Mouse (Mus musculus) liver, embryonic 11.5 days (tissue): ENCODE data around the gene Lypd4. TPM values are rescaled to one million over a fixed set of nuclear protein-coding genes. Genes with fewer than 3 reads are reported as not detected.
"Not testable (repeated sequence)": the region's sequence is repeated elsewhere in the genome, so short reads cannot be mapped to it uniquely, and the experiment has no call there.

Experiments used
- ATAC-seq: fragments of 200-750 bp; cut with Nextera tagmentation; replicated peaks from 2 replicates; pipeline ENCODE4 v1.8.0; 2017; ENCODE audit warnings: moderate number of reproducible peaks, mild to moderate bottlenecking, moderate TSS enrichment, moderate library complexity; ENCODE audit not compliant: low FRiP score
- DNase-seq: peaks from one replicate; pipeline ENCODE4 v3.0.0-alpha.2; 2017; ENCODE audit warnings: low spot score
- H3K27ac ChIP-seq: fragments of 300-500 bp; sonication (generic); 2 replicates; pipeline ENCODE4 v1.5.1; 2014; ENCODE audit warnings: mild to moderate bottlenecking, low read depth, low read length, control low read depth
- H3K27me3 ChIP-seq: fragments of 300-500 bp; sonication (generic); replicated peaks from 2 replicates; pipeline ENCODE4 v1.6.1; 2014; ENCODE audit warnings: low read length, mixed read lengths; ENCODE audit not compliant: control insufficient read depth, insufficient read depth
- H3K36me3 ChIP-seq: fragments of 300-500 bp; sonication (generic); 2 replicates; pipeline ENCODE4 v1.6.1; 2014; ENCODE audit warnings: mild to moderate bottlenecking, low read length, moderate library complexity, mixed read lengths; ENCODE audit not compliant: control insufficient read depth, insufficient read depth
- H3K4me1 ChIP-seq: fragments of 300-500 bp; sonication (generic); replicated peaks from 2 replicates; pipeline ENCODE4 v1.6.1; 2014; ENCODE audit warnings: low read length, mixed read lengths; ENCODE audit not compliant: control insufficient read depth, insufficient read depth
- H3K4me2 ChIP-seq: fragments of 300-500 bp; sonication (generic); 2 replicates; pipeline ENCODE4 v1.6.1; 2014; ENCODE audit warnings: mild to moderate bottlenecking, control low read depth, moderate library complexity
- H3K4me3 ChIP-seq: fragments of 300-500 bp; sonication (generic); 2 replicates; pipeline ENCODE4 v1.5.1; 2014; ENCODE audit warnings: low read depth, low read length, control low read depth
- H3K9ac ChIP-seq: fragments of 300-500 bp; sonication (generic); 2 replicates; pipeline ENCODE4 v1.6.1; 2014; ENCODE audit warnings: low read depth, low read length, control low read depth
- H3K9me3 ChIP-seq: fragments of 300-500 bp; sonication (generic); 2 replicates; pipeline ENCODE4 v1.6.1; 2016; ENCODE audit warnings: low read length, inconsistent platforms, mixed read lengths; ENCODE audit not compliant: control insufficient read depth
- WGBS: fragments of 180-500 bp; shearing (Covaris S2); extraction: QIAGEN DNeasy Blood & Tissue Kit; methylation state at CpG from one replicate; pipeline ENCODE4 v1.1.7; 2014; 5-methylcytosine and 5-hydroxymethylcytosine counted together
- polyA plus RNA-seq: library from polyadenylated mRNA; unstranded; fragments of >200 nt; fragmentation: Nextera tagmentation; extraction: Ambion mirVana; gene quantifications from 2 replicates; pipeline ENCODE4 v1.2.1, GENCODE M21; 2014

Lypd4 gene
- polyA plus RNA-seq, 1 experiment from 2014 or later = not detected

GRCm38 (mm10) chr7:24846576-24846975 lies 23.2 kb downstream of the Lypd4 start:
- H3K4me3 ChIP-seq, H3K9me3 ChIP-seq, H3K36me3 ChIP-seq, H3K27me3 ChIP-seq, H3K4me2 ChIP-seq, H3K9ac ChIP-seq, ATAC-seq, DNase-seq: not testable (repeated sequence)
- Histone ChIP-seq H3K27ac (peak overlapping the region; percentile 21; the same call in 1 of the 2 replicates), H3K4me1 (peaks cover 22% of the 10 kb centered on the region)
- 29% methylated on average over 2 of the region's 2 CpGs for WGBS

GRCm38 (mm10) chr7:24845713-24846112 lies 24.0 kb downstream of the Lypd4 start:
- DNase-seq (peak; percentile 68), ATAC-seq (peak; percentile 82)
- Histone ChIP-seq H3K4me1 (peaks cover 17% of the 10 kb centered on the region), H3K36me3 (no peaks in the 10 kb centered on the region), H3K4me3 (no peak overlapping the region), H3K9ac (no peak overlapping the region), H3K27me3 (no peaks in the 10 kb centered on the region), H3K27ac (no peak overlapping the region), H3K9me3 (no peaks in the 10 kb centered on the region), H3K4me2 (no peak overlapping the region)
- WGBS = 1% methylated on average over 6 of the region's 6 CpGs

- no peak overlapping the region for H3K9ac ChIP-seq
- no peak overlapping the region for H3K27ac ChIP-seq
- no peaks in the 10 kb centered on the region for H3K36me3 ChIP-seq
- H3K27me3 ChIP-seq = no peaks in the 10 kb centered on the region
- H3K4me3 ChIP-seq = no peak overlapping the region
- DNase-seq = no peak
- H3K4me2 ChIP-seq = no peak overlapping the region
- ATAC-seq = no peak
- no peaks in the 10 kb centered on the region for H3K9me3 ChIP-seq
- WGBS = 76% methylated on average over 9 of the region's 9 CpGs
- H3K4me1 ChIP-seq = peaks cover 14% of the 10 kb centered on the region
These were observed 24.6 kb downstream of the Lypd4 start for GRCm38 (mm10) chr7:24845181-24845580.

- Histone ChIP-seq H3K27ac (no peak overlapping the region), H3K9me3 (no peaks in the 10 kb centered on the region), H3K9ac (no peak overlapping the region), H3K4me2 (no peak overlapping the region), H3K4me3 (no peak overlapping the region), H3K27me3 (no peaks in the 10 kb centered on the region), H3K36me3 (no peaks in the 10 kb centered on the region), H3K4me1 (peaks cover 12% of the 10 kb centered on the region)
- ATAC-seq (no peak), DNase-seq (no peak)
- WGBS = 43% methylated on average over 5 of the region's 5 CpGs
These were observed 25.6 kb downstream of the Lypd4 start for GRCm38 (mm10) chr7:24844144-24844543.

GRCm38 (mm10) chr7:24841009-24841408 lies 28.7 kb downstream of the Lypd4 start:
- 70% methylated on average over 4 of the region's 4 CpGs for WGBS
- Histone ChIP-seq H3K4me2 (no peak overlapping the region), H3K9ac (no peak overlapping the region), H3K4me1 (peaks cover 3% of the 10 kb centered on the region), H3K27ac (no peak overlapping the region), H3K36me3 (no peaks in the 10 kb centered on the region), H3K27me3 (no peaks in the 10 kb centered on the region), H3K9me3 (no peaks in the 10 kb centered on the region), H3K4me3 (no peak overlapping the region)
- no peak for ATAC-seq
- no peak for DNase-seq

- Histone ChIP-seq H3K9ac (no peak overlapping the region), H3K4me1 (no peaks in the 10 kb centered on the region), H3K27me3 (no peaks in the 10 kb centered on the region), H3K36me3 (no peaks in the 10 kb centered on the region), H3K27ac (no peak overlapping the region), H3K4me3 (no peak overlapping the region), H3K4me2 (no peak overlapping the region), H3K9me3 (no peaks in the 10 kb centered on the region)
- DNase-seq (no peak), ATAC-seq (no peak)
- WGBS = 69% methylated on average over 3 of the region's 3 CpGs
These were observed 29.4 kb downstream of the Lypd4 start for GRCm38 (mm10) chr7:24840331-24840730.

- DNase-seq (no peak), ATAC-seq (no peak)
- Histone ChIP-seq H3K4me3 (no peak overlapping the region), H3K27ac (no peak overlapping the region), H3K36me3 (no peaks in the 10 kb centered on the region), H3K9me3 (no peaks in the 10 kb centered on the region), H3K4me2 (no peak overlapping the region), H3K27me3 (no peaks in the 10 kb centered on the region), H3K4me1 (no peaks in the 10 kb centered on the region), H3K9ac (no peak overlapping the region)
- 53% methylated on average over 8 of the region's 8 CpGs for WGBS
These were observed 30.3 kb downstream of the Lypd4 start for GRCm38 (mm10) chr7:24839410-24839808.

GRCm38 (mm10) chr7:24838732-24839409 lies 30.9 kb downstream of the Lypd4 start:
- DNase-seq, H3K4me1 ChIP-seq, H3K4me3 ChIP-seq, H3K4me2 ChIP-seq, ATAC-seq, H3K9me3 ChIP-seq, H3K27me3 ChIP-seq, H3K27ac ChIP-seq, H3K36me3 ChIP-seq, H3K9ac ChIP-seq: not testable (repeated sequence)
- WGBS = 63% methylated on average over 11 of the region's 13 CpGs

GRCm38 (mm10) chr7:24827181-24827580 lies 42.6 kb downstream of the Lypd4 start:
- no peak for DNase-seq
- no peaks in the 10 kb centered on the region for H3K4me1 ChIP-seq
- H3K9me3 ChIP-seq = no peaks in the 10 kb centered on the region
- H3K36me3 ChIP-seq = no peaks in the 10 kb centered on the region
- H3K9ac ChIP-seq = no peak overlapping the region
- no peak overlapping the region for H3K4me2 ChIP-seq
- 84% methylated on average over 4 of the region's 4 CpGs for WGBS
- H3K4me3 ChIP-seq = no peak overlapping the region
- H3K27ac ChIP-seq = no peak overlapping the region
- no peak for ATAC-seq
- no peaks in the 10 kb centered on the region for H3K27me3 ChIP-seq
